Mouse (Mus musculus): ENCODE measurements around the gene Tmem270. TPM values are rescaled to one million over a fixed set of nuclear protein-coding genes. Genes with fewer than 3 reads are reported as not detected.

Tmem270 gene
- polyA plus RNA-seq (2017; shearing (Covaris generic)) = not detected

GRCm38 (mm10) chr5:134906633-134907032 lies at the start of gene Tmem270:
Tmem270 (minus strand) TSS chr5:134906733.

GRCm38 (mm10) chr5:134946857-134947255 lies 40.3 kb upstream of the Tmem270 start, which contains the start of gene Cldn4:
Cldn4 (minus strand) TSS chr5:134946934.

DNA sequence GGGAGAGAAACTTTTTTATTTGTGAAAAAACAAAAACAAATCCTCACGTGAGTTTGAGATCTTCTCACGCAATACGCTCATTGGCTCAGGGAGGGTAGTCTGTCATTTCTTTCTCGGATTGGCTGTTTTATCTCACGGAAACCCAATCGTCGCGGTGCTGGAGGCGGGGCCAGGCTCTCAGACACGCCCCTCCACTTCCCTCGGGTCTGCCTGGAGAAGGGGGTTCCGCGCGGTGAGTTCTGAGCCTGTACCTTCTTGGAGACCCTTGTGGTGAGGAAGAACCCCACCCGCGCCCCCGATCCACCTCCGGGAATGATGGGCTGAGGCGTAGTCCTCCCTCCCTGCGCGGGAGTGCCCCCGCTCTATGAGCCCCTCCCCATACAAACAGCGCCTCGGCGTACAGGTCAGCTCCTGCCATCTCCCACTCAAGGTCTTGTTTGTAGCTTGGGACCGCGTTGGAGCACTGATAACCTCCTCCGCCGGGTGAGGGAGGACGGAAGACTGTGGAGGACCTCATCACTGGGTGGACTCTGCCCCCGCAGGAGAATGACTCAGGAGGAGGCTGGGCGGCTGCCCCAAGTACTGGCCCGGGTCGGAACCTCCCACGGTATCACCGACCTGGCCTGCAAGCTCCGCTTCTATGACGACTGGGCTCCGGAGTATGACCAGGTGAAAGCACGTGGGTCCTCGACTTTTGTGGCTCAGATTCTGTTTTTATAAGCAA lies 25.8 kb upstream of the Tmem270 start, which contains the start of gene Mettl27:
Mettl27 (plus strand) TSS at position 190 of the 724 bp plus-strand sequence.

GRCm38 (mm10) chr5:134915311-134915710 lies 8.8 kb upstream of the Tmem270 start, which contains the start of gene Cldn13:
Cldn13 (minus strand) TSS chr5:134915526.

Other genes starting within 250 kb of the Tmem270 start
- 23.8 TPM for gene Limk1, start 218.1 kb downstream of the Tmem270 start, polyA plus RNA-seq (2017; shearing (Covaris generic))
- gene Eln, start 159.4 kb downstream of the Tmem270 start, polyA plus RNA-seq (2017; shearing (Covaris generic)) = 0.13 TPM
- gene Cldn13, start 8.8 kb upstream of the Tmem270 start, polyA plus RNA-seq (2017; shearing (Covaris generic)) = not detected
- gene Mettl27, start 25.6 kb upstream of the Tmem270 start, polyA plus RNA-seq (2017; shearing (Covaris generic)) = 14.3 TPM
- gene Cldn4, start 40.2 kb upstream of the Tmem270 start, polyA plus RNA-seq (2017; shearing (Covaris generic)) = 0.16 TPM
- gene Cldn3, start 79.5 kb upstream of the Tmem270 start, polyA plus RNA-seq (2017; shearing (Covaris generic)) = not detected
- gene Abhd11, start 102.4 kb upstream of the Tmem270 start, polyA plus RNA-seq (2017; shearing (Covaris generic)) = 92.5 TPM
- 24.8 TPM for gene Stx1a, start 116.7 kb upstream of the Tmem270 start, polyA plus RNA-seq (2017; shearing (Covaris generic))
- gene Dnajc30, start 157.5 kb upstream of the Tmem270 start, polyA plus RNA-seq (2017; shearing (Covaris generic)) = 20.5 TPM
- gene Bud23, start 158.2 kb upstream of the Tmem270 start, polyA plus RNA-seq (2017; shearing (Covaris generic)) = 110 TPM
- gene Vps37d, start 171.5 kb upstream of the Tmem270 start, polyA plus RNA-seq (2017; shearing (Covaris generic)) = 0.19 TPM
- gene Mlxipl, start 183.2 kb upstream of the Tmem270 start, polyA plus RNA-seq (2017; shearing (Covaris generic)) = 0.20 TPM
- gene Tbl2, start 242.9 kb upstream of the Tmem270 start, polyA plus RNA-seq (2017; shearing (Covaris generic)) = 13.8 TPM

All from CD4-positive, CD25-positive, alpha-beta regulatory T cell (primary cell).